Mouse (Mus musculus): ENCODE results near the gene Slc1a3.

Gene Slc1a3

GRCm38 (mm10) chr15:8658086-8658980 is 52.2 kb downstream of the Slc1a3 start:
- DNase-seq (ENCODE audit: low spot score in 2 of 2) = no peak

GRCm38 (mm10) chr15:8655251-8655650 is 55.3 kb downstream of the Slc1a3 start:
- no peak for DNase-seq (ENCODE audit: low spot score in 2 of 2)

GRCm38 (mm10) chr15:8652637-8653036 is 57.9 kb downstream of the Slc1a3 start:
- DNase-seq (ENCODE audit: low spot score in 2 of 2) = no peak

- no peak for DNase-seq (ENCODE audit: low spot score in 2 of 2)
Measured at GRCm38 (mm10) chr15:8643997-8644692, 66.4 kb downstream of the Slc1a3 start.

GRCm38 (mm10) chr15:8639856-8640255 is 70.7 kb downstream of the Slc1a3 start:
- DNase-seq (ENCODE audit: low spot score in 2 of 2) = no peak

GRCm38 (mm10) chr15:8638568-8639325 is 71.8 kb downstream of the Slc1a3 start:
- no peak for DNase-seq (ENCODE audit: low spot score in 2 of 2)

GRCm38 (mm10) chr15:8637283-8637682 is 73.3 kb downstream of the Slc1a3 start:
- no peak for DNase-seq (ENCODE audit: low spot score in 2 of 2)

- DNase-seq (ENCODE audit: low spot score in 2 of 2) = no peak
Measured at GRCm38 (mm10) chr15:8635974-8636373, 74.6 kb downstream of the Slc1a3 start.

- no peak for DNase-seq (ENCODE audit: low spot score in 2 of 2)
Measured at GRCm38 (mm10) chr15:8634807-8635206, 75.8 kb downstream of the Slc1a3 start.

- no peak for DNase-seq (ENCODE audit: low spot score in 2 of 2)
Measured at GRCm38 (mm10) chr15:8634355-8634754, 76.2 kb downstream of the Slc1a3 start.

- DNase-seq (ENCODE audit: low spot score in 2 of 2) = peak; percentile 43 to 74
Measured at GRCm38 (mm10) chr15:8633375-8633774, 77.2 kb downstream of the Slc1a3 start.

GRCm38 (mm10) chr15:8632361-8632760 is 78.2 kb downstream of the Slc1a3 start:
- DNase-seq (ENCODE audit: low spot score in 2 of 2) = no peak

- DNase-seq (ENCODE audit: low spot score in 2 of 2) = peak in 1 of 2 experiments; percentile 29
Measured at GRCm38 (mm10) chr15:8629317-8629831, 81.2 kb downstream of the Slc1a3 start.

- no peak for DNase-seq (ENCODE audit: low spot score in 2 of 2)
Measured at GRCm38 (mm10) chr15:8628150-8628549, 82.4 kb downstream of the Slc1a3 start.

- peak; percentile 43 to 73 for DNase-seq (ENCODE audit: low spot score in 2 of 2)
Measured at GRCm38 (mm10) chr15:8627097-8627537, 83.4 kb downstream of the Slc1a3 start.

- DNase-seq (ENCODE audit: low spot score in 2 of 2) = peak; percentile 28 to 71
Measured at GRCm38 (mm10) chr15:8625370-8625769, 85.2 kb downstream of the Slc1a3 start.

GRCm38 (mm10) chr15:8623879-8624278 is 86.7 kb downstream of the Slc1a3 start:
- DNase-seq (ENCODE audit: low spot score in 2 of 2) = no peak

- DNase-seq (ENCODE audit: low spot score in 2 of 2) = no peak
Measured at GRCm38 (mm10) chr15:8619479-8620026, 91.0 kb downstream of the Slc1a3 start.

- DNase-seq (ENCODE audit: low spot score in 2 of 2) = no peak
Measured at GRCm38 (mm10) chr15:8616290-8616689, 94.3 kb downstream of the Slc1a3 start.

GRCm38 (mm10) chr15:8615511-8616224 is 94.9 kb downstream of the Slc1a3 start:
- no peak for DNase-seq (ENCODE audit: low spot score in 2 of 2)

- DNase-seq (ENCODE audit: low spot score in 2 of 2) = no peak
Measured at GRCm38 (mm10) chr15:8614701-8615100, 95.9 kb downstream of the Slc1a3 start.
